Mouse (Mus musculus): Measurements from ENCODE around the gene Btg2.

DNA sequence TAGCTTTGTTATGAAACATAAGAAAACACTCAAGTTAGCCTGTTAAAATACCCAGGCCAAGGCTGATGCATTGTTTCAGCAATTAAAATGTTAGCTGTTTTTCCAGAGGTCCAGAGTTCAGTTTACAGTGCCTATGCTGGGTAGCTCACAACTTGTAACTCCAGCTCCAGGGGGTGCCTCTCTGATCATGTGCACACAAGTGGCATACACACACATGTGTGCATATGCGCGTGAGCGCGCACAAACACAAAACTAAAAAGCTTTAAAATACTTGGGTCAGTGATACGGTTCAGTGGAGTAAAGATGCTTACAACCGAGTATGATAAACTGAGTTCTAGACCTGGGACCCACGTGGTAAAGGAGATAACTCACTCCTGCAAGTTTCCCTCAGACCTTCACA, 10.2 kb upstream of the Btg2 start:
- TF ChIP-seq CTCF (IDR thresholded peaks at IDR 0.05; ENCODE audit: control insufficient read depth, insufficient read depth, low read length): no peak
- TF ChIP-seq POLR2A (IDR thresholded peaks at IDR 0.05; ENCODE audit: borderline replicate concordance, control insufficient read depth, low read depth, low read length): no peak
